ENCODE assay signal across 31 mouse cellular contexts in genomic region chr13:116028583-116028982, GRCm38 (mm10).
"Had no signal": no experiment of that assay in that cellular context is flagged by ENCODE, and none has a peak within 500 bp of the region (broad histone marks: within the 10 kb centered on the region; RNA-seq: fewer than 3 reads in every experiment).

No protein-coding gene starts in this region.

- H3K4me1 ChIP-seq: heart, embryonic 12.5 days; heart, embryonic 13.5 days; heart, embryonic 15.5 days; hindbrain, embryonic 10.5 days; hindbrain, embryonic 12.5 days; hindbrain, embryonic 13.5 days; hindbrain, embryonic 15.5 days; intestine, embryonic 15.5 days; kidney, embryonic 15.5 days had no signal

- H3K27ac ChIP-seq: heart, embryonic 13.5 days; heart, embryonic 15.5 days; hindbrain, embryonic 10.5 days; hindbrain, embryonic 12.5 days; hindbrain, embryonic 13.5 days; hindbrain, embryonic 14.5 days; hindbrain, embryonic 15.5 days; hindbrain, postnatal 0 days; intestine, embryonic 15.5 days; kidney, embryonic 15.5 days; kidney, postnatal 0 days; layer of hippocampus, adult 2 months; left cerebral cortex, adult 2 months had no signal

- H3K27me3 ChIP-seq: heart, embryonic 12.5 days; heart, embryonic 13.5 days; heart, embryonic 15.5 days; hindbrain, embryonic 12.5 days; hindbrain, embryonic 13.5 days; hindbrain, embryonic 15.5 days; intestine, embryonic 15.5 days; kidney, embryonic 15.5 days had no signal

- H3K36me3 ChIP-seq: heart, embryonic 12.5 days; heart, embryonic 13.5 days; heart, embryonic 15.5 days; hindbrain, embryonic 10.5 days; hindbrain, embryonic 12.5 days; hindbrain, embryonic 13.5 days; hindbrain, embryonic 15.5 days; intestine, embryonic 15.5 days; kidney, embryonic 15.5 days had no signal

- H3K4me3 ChIP-seq: heart, embryonic 12.5 days; heart, embryonic 13.5 days; heart, embryonic 15.5 days; hindbrain, embryonic 10.5 days; hindbrain, embryonic 12.5 days; hindbrain, embryonic 13.5 days; hindbrain, embryonic 15.5 days; intestine, embryonic 15.5 days; kidney, embryonic 15.5 days; layer of hippocampus, adult 2 months; left cerebral cortex, adult 2 months had no signal

- H3K4me2 ChIP-seq: heart, embryonic 11.5 days; heart, embryonic 12.5 days; heart, embryonic 13.5 days; heart, embryonic 15.5 days; hindbrain, embryonic 12.5 days; hindbrain, embryonic 13.5 days; hindbrain, embryonic 14.5 days; hindbrain, embryonic 15.5 days; intestine, embryonic 15.5 days; kidney, embryonic 15.5 days had no signal

- DNase-seq: heart, postnatal 10 days; heart, postnatal 14 days; heart, postnatal 36 days; heart, postnatal 4 days; kidney, adult 11 months; kidney, adult 18-20 months; kidney, adult 2 months; kidney, adult 8-10 months; kidney, adult 9 months; kidney, postnatal 10 days; kidney, postnatal 14 days; kidney, postnatal 25 days; kidney, postnatal 36 days; kidney, postnatal 4 days; layer of hippocampus, adult 9-11 months; layer of hippocampus, postnatal 36 days had no signal

- H3K9ac ChIP-seq: heart, embryonic 12.5 days; heart, embryonic 13.5 days; heart, embryonic 15.5 days; hindbrain, embryonic 12.5 days; hindbrain, embryonic 13.5 days; hindbrain, embryonic 14.5 days; hindbrain, embryonic 15.5 days; intestine, embryonic 15.5 days; kidney, embryonic 15.5 days had no signal

- H3K9me3 ChIP-seq: heart, embryonic 12.5 days; heart, embryonic 13.5 days; heart, embryonic 15.5 days; hindbrain, embryonic 10.5 days; hindbrain, embryonic 12.5 days; hindbrain, embryonic 13.5 days; hindbrain, embryonic 15.5 days; intestine, embryonic 15.5 days; kidney, embryonic 15.5 days had no signal
